Mouse (Mus musculus) heart, adult 2 months (tissue): ENCODE measurements at regions not wholly inside any gene's neighbourhood (a gene's known extent, or its start where the extent isn't known, plus 50 kb on each side); places are given as distances from the start of the nearest gene placed in this dataset.

Experiments used
- CTCF ChIP-seq: fragments of 200-600 bp; IDR thresholded peaks from 2 replicates; pipeline ENCODE4 v1.8.1; 2022; ENCODE audit warnings: antibody characterized with exemption, mild to moderate bottlenecking, moderate library complexity
- EP300 ChIP-seq: fragments of 200-500 bp; IDR thresholded peaks from 2 replicates; pipeline ENCODE4 v1.6.1; 2011; ENCODE audit warnings: low read depth, low read length, control low read depth; ENCODE audit not compliant: insufficient read depth

- TF ChIP-seq CTCF (no peak), EP300 (no peak)
Measured at GRCm38 (mm10) chr17:10147106-10147505, 172.5 kb downstream of the Qk start.
